Mouse (Mus musculus): ENCODE data around the gene Atp6v1g2. TPM values are rescaled to one million over a fixed set of nuclear protein-coding genes. Genes with fewer than 3 reads are reported as not detected.

Atp6v1g2 gene
- polyA plus RNA-seq, 1 experiment, result 74.9 TPM

- no peak for TF ChIP-seq POLR2A (IDR thresholded peaks at IDR 0.05; ENCODE audit: borderline replicate concordance, extremely low read depth, insufficient read depth, insufficient read length, poor library complexity, severe bottlenecking)
- no peak for TF ChIP-seq CTCF (IDR thresholded peaks at IDR 0.05; ENCODE audit: borderline replicate concordance, extremely low read depth, insufficient read depth, insufficient read length)
- no peak for DNase-seq (ENCODE audit: low read depth)
Measured at GRCm38 (mm10) chr17:35251162-35251719, 17.8 kb downstream of the Atp6v1g2 start.

- TF ChIP-seq CTCF (IDR thresholded peaks at IDR 0.05; ENCODE audit: borderline replicate concordance, extremely low read depth, insufficient read depth, insufficient read length), result no peak
- no peak for TF ChIP-seq POLR2A (IDR thresholded peaks at IDR 0.05; ENCODE audit: borderline replicate concordance, extremely low read depth, insufficient read depth, insufficient read length, poor library complexity, severe bottlenecking)
Measured at GRCm38 (mm10) chr17:35251981-35252380, 18.5 kb downstream of the Atp6v1g2 start.

GRCm38 (mm10) chr17:35252619-35253292 lies 19.3 kb downstream of the Atp6v1g2 start:
- no peak for DNase-seq (ENCODE audit: low read depth)
- TF ChIP-seq POLR2A (IDR thresholded peaks at IDR 0.05; ENCODE audit: borderline replicate concordance, extremely low read depth, insufficient read depth, insufficient read length, poor library complexity, severe bottlenecking) (no peak), CTCF (IDR thresholded peaks at IDR 0.05; ENCODE audit: borderline replicate concordance, extremely low read depth, insufficient read depth, insufficient read length) (no peak)

More at GRCm38 (mm10) chr17:35251981-35252380, 18.5 kb downstream of the Atp6v1g2 start:
- DNase-seq (ENCODE audit: low read depth), result no peak

- TF ChIP-seq POLR2A (IDR thresholded peaks at IDR 0.05; ENCODE audit: borderline replicate concordance, extremely low read depth, insufficient read depth, insufficient read length, poor library complexity, severe bottlenecking) (no peak), CTCF (IDR thresholded peaks at IDR 0.05; ENCODE audit: borderline replicate concordance, extremely low read depth, insufficient read depth, insufficient read length) (no peak)
- DNase-seq (ENCODE audit: low read depth), result no peak
Measured at GRCm38 (mm10) chr17:35253293-35254093, 20.0 kb downstream of the Atp6v1g2 start.

- DNase-seq (ENCODE audit: low read depth), result peak; percentile 54
- TF ChIP-seq POLR2A (IDR thresholded peaks at IDR 0.05; ENCODE audit: borderline replicate concordance, extremely low read depth, insufficient read depth, insufficient read length, poor library complexity, severe bottlenecking) (no peak), CTCF (IDR thresholded peaks at IDR 0.05; ENCODE audit: borderline replicate concordance, extremely low read depth, insufficient read depth, insufficient read length) (peak; percentile 86)
Measured at GRCm38 (mm10) chr17:35254241-35255098, 21.0 kb downstream of the Atp6v1g2 start.

GRCm38 (mm10) chr17:35255301-35255700 lies 21.8 kb downstream of the Atp6v1g2 start:
- DNase-seq (ENCODE audit: low read depth), result no peak
- TF ChIP-seq POLR2A (IDR thresholded peaks at IDR 0.05; ENCODE audit: borderline replicate concordance, extremely low read depth, insufficient read depth, insufficient read length, poor library complexity, severe bottlenecking), result no peak
- TF ChIP-seq CTCF (IDR thresholded peaks at IDR 0.05; ENCODE audit: borderline replicate concordance, extremely low read depth, insufficient read depth, insufficient read length), result no peak

GRCm38 (mm10) chr17:35255704-35256103 lies 22.2 kb downstream of the Atp6v1g2 start:
- no peak for TF ChIP-seq CTCF (IDR thresholded peaks at IDR 0.05; ENCODE audit: borderline replicate concordance, extremely low read depth, insufficient read depth, insufficient read length)
- DNase-seq (ENCODE audit: low read depth), result no peak

- DNase-seq (ENCODE audit: low read depth), result no peak
- TF ChIP-seq POLR2A (IDR thresholded peaks at IDR 0.05; ENCODE audit: borderline replicate concordance, extremely low read depth, insufficient read depth, insufficient read length, poor library complexity, severe bottlenecking) (no peak), CTCF (IDR thresholded peaks at IDR 0.05; ENCODE audit: borderline replicate concordance, extremely low read depth, insufficient read depth, insufficient read length) (no peak)
Measured at GRCm38 (mm10) chr17:35257378-35257777, 23.9 kb downstream of the Atp6v1g2 start.

- TF ChIP-seq POLR2A (IDR thresholded peaks at IDR 0.05; ENCODE audit: borderline replicate concordance, extremely low read depth, insufficient read depth, insufficient read length, poor library complexity, severe bottlenecking) (no peak), CTCF (IDR thresholded peaks at IDR 0.05; ENCODE audit: borderline replicate concordance, extremely low read depth, insufficient read depth, insufficient read length) (peak; percentile 86)
- DNase-seq (ENCODE audit: low read depth), result peak; percentile 92
Measured at GRCm38 (mm10) chr17:35257824-35258491, 24.5 kb downstream of the Atp6v1g2 start.

Measured in brain, embryonic 14.5 days (tissue).